Mouse (Mus musculus): ENCODE data around the gene Iffo2. TPM values are rescaled to one million over a fixed set of nuclear protein-coding genes. Genes with fewer than 3 reads are reported as not detected.

The Iffo2 gene
- total and polyA plus RNA-seq, 2 experiments from 2014 or later = 5.8 to 18.1 TPM

- Histone ChIP-seq H3K4me3 (ENCODE audit: low read depth, low read length) (no peak overlapping the region), H3K4me2 (ENCODE audit: low read depth, low read length, poor library complexity, severe bottlenecking) (no peak overlapping the region), H3K27ac (ENCODE audit: low read depth, low read length) (no peak overlapping the region), H3K9ac (replicated peaks; ENCODE audit: low read length, poor library complexity, severe bottlenecking) (no peak overlapping the region), H3K36me3 (ENCODE audit: insufficient read depth, low read length) (no peaks in the 10 kb centered on the region), H3K9me3 (ENCODE audit: low read length) (no peaks in the 10 kb centered on the region), H3K27me3 (ENCODE audit: insufficient read depth, low read length) (no peaks in the 10 kb centered on the region), H3K4me1 (ENCODE audit: insufficient read depth, low read length) (no peaks in the 10 kb centered on the region)
- TF ChIP-seq CTCF (IDR thresholded peaks at IDR 0.05) = no peak
- WGBS = 25% methylated on average over 12 of the region's 12 CpGs
- DNase-seq (ENCODE audit: low spot score) = peak; percentile 43
- peak; percentile 54; the same call in 1 of the 2 replicates for ATAC-seq (ENCODE audit: low FRiP score)
These were observed 4.9 kb downstream of the Iffo2 start for GRCm38 (mm10) chr4:139535127-139535695.

- Histone ChIP-seq H3K27me3 (ENCODE audit: insufficient read depth, low read length) (no peaks in the 10 kb centered on the region), H3K27ac (ENCODE audit: low read depth, low read length) (no peak overlapping the region), H3K9ac (replicated peaks; ENCODE audit: low read length, poor library complexity, severe bottlenecking) (no peak overlapping the region), H3K36me3 (ENCODE audit: insufficient read depth, low read length) (no peaks in the 10 kb centered on the region), H3K9me3 (ENCODE audit: low read length) (no peaks in the 10 kb centered on the region), H3K4me2 (ENCODE audit: low read depth, low read length, poor library complexity, severe bottlenecking) (no peak overlapping the region), H3K4me1 (ENCODE audit: insufficient read depth, low read length) (no peaks in the 10 kb centered on the region), H3K4me3 (ENCODE audit: low read depth, low read length) (no peak overlapping the region)
- ATAC-seq (ENCODE audit: low FRiP score) (no peak; the same call in 1 of the 2 replicates), DNase-seq (ENCODE audit: low spot score) (no peak)
- no peak for TF ChIP-seq CTCF (IDR thresholded peaks at IDR 0.05)
- WGBS = 60% methylated on average over 7 of the region's 7 CpGs
These were observed 5.4 kb downstream of the Iffo2 start for GRCm38 (mm10) chr4:139535719-139536118.

GRCm38 (mm10) chr4:139536706-139537105 lies 6.4 kb downstream of the Iffo2 start:
- no peak overlapping the region for H3K4me2 ChIP-seq (ENCODE audit: low read depth, low read length, poor library complexity, severe bottlenecking)
- H3K4me1 ChIP-seq (ENCODE audit: insufficient read depth, low read length) = no peaks in the 10 kb centered on the region
- H3K27ac ChIP-seq (ENCODE audit: low read depth, low read length) = no peak overlapping the region
- no peak for ATAC-seq (ENCODE audit: low FRiP score)
- no peak overlapping the region for H3K9ac ChIP-seq (replicated peaks; ENCODE audit: low read length, poor library complexity, severe bottlenecking)
- DNase-seq (ENCODE audit: low spot score) = peak; percentile 10
- H3K4me3 ChIP-seq (ENCODE audit: low read depth, low read length) = no peak overlapping the region
- H3K9me3 ChIP-seq (ENCODE audit: low read length) = no peaks in the 10 kb centered on the region
- 90% methylated on average over 9 of the region's 9 CpGs for WGBS
- no peak for TF ChIP-seq CTCF (IDR thresholded peaks at IDR 0.05)
- H3K36me3 ChIP-seq (ENCODE audit: insufficient read depth, low read length) = no peaks in the 10 kb centered on the region
- H3K27me3 ChIP-seq (ENCODE audit: insufficient read depth, low read length) = no peaks in the 10 kb centered on the region

- WGBS = 92% methylated on average over 7 of the region's 7 CpGs
- no peak for TF ChIP-seq CTCF (IDR thresholded peaks at IDR 0.05)
- no peaks in the 10 kb centered on the region for H3K9me3 ChIP-seq (ENCODE audit: low read length)
- no peaks in the 10 kb centered on the region for H3K4me1 ChIP-seq (ENCODE audit: insufficient read depth, low read length)
- no peak overlapping the region for H3K9ac ChIP-seq (replicated peaks; ENCODE audit: low read length, poor library complexity, severe bottlenecking)
- H3K27ac ChIP-seq (ENCODE audit: low read depth, low read length) = no peak overlapping the region
- DNase-seq (ENCODE audit: low spot score) (no peak), ATAC-seq (ENCODE audit: low FRiP score) (no peak)
- H3K27me3 ChIP-seq (ENCODE audit: insufficient read depth, low read length) = no peaks in the 10 kb centered on the region
- no peaks in the 10 kb centered on the region for H3K36me3 ChIP-seq (ENCODE audit: insufficient read depth, low read length)
- H3K4me2 ChIP-seq (ENCODE audit: low read depth, low read length, poor library complexity, severe bottlenecking) = no peak overlapping the region
- no peak overlapping the region for H3K4me3 ChIP-seq (ENCODE audit: low read depth, low read length)
These were observed 10.4 kb downstream of the Iffo2 start for GRCm38 (mm10) chr4:139540784-139541183.

DNA sequence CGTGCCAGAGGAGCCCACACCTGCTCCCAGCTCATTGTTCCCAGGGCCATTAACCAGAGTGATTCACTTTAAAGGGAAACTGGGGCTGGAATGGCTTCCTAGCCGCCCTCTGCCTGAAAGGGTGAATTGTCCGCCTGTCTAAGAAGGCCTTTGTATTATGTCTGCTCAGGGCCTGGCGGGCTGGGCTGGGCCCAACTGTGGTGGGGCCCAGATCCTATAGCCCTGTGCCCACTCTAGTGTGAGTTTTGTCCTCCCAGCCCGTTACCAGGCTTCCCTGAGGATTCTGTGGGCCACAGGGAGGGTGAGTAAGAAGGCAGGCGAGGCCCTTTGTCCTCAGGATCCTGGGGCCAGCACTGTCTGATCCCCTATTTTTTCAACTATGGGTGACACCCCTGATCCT lies 15.4 kb downstream of the Iffo2 start:
- Histone ChIP-seq H3K9me3 (ENCODE audit: low read length) (no peaks in the 10 kb centered on the region), H3K27ac (ENCODE audit: low read depth, low read length) (no peak overlapping the region), H3K4me1 (ENCODE audit: insufficient read depth, low read length) (no peaks in the 10 kb centered on the region), H3K4me3 (ENCODE audit: low read depth, low read length) (no peak overlapping the region), H3K27me3 (ENCODE audit: insufficient read depth, low read length) (no peaks in the 10 kb centered on the region), H3K9ac (replicated peaks; ENCODE audit: low read length, poor library complexity, severe bottlenecking) (no peak overlapping the region), H3K36me3 (ENCODE audit: insufficient read depth, low read length) (no peaks in the 10 kb centered on the region), H3K4me2 (ENCODE audit: low read depth, low read length, poor library complexity, severe bottlenecking) (no peak overlapping the region)
- DNase-seq (ENCODE audit: low spot score) (no peak), ATAC-seq (ENCODE audit: low FRiP score) (no peak)
- no peak for TF ChIP-seq CTCF (IDR thresholded peaks at IDR 0.05)
- WGBS = 52% methylated on average over 6 of the region's 6 CpGs

DNA sequence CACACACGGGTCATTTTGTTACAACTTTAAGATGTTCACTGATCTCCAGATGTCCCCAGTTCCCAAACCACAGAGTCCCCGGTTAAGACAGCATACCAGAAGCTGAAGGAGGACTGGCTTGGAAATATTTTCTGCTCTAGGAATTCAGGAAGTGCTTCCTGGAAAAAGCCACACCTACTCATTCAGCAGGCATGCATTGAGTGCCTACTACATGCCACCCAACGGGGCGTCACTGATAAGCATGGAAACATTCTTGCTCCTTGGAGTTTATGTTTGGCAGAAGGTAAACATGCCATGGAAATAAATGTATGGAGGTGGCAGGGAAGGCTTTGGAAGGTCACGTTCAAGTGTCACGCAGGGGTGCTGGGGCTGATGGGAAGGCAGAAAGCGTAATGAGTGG lies 19.1 kb downstream of the Iffo2 start:
- H3K36me3 ChIP-seq (ENCODE audit: insufficient read depth, low read length) = no peaks in the 10 kb centered on the region
- no peaks in the 10 kb centered on the region for H3K27me3 ChIP-seq (ENCODE audit: insufficient read depth, low read length)
- H3K4me1 ChIP-seq (ENCODE audit: insufficient read depth, low read length) = no peaks in the 10 kb centered on the region
- no peak for DNase-seq (ENCODE audit: low spot score)
- no peak for ATAC-seq (ENCODE audit: low FRiP score)
- H3K9ac ChIP-seq (replicated peaks; ENCODE audit: low read length, poor library complexity, severe bottlenecking) = no peak overlapping the region
- no peaks in the 10 kb centered on the region for H3K9me3 ChIP-seq (ENCODE audit: low read length)
- WGBS = 88% methylated on average over 7 of the region's 7 CpGs
- no peak overlapping the region for H3K4me3 ChIP-seq (ENCODE audit: low read depth, low read length)
- no peak overlapping the region for H3K4me2 ChIP-seq (ENCODE audit: low read depth, low read length, poor library complexity, severe bottlenecking)
- no peak overlapping the region for H3K27ac ChIP-seq (ENCODE audit: low read depth, low read length)
- TF ChIP-seq CTCF (IDR thresholded peaks at IDR 0.05) = no peak

Data from midbrain, postnatal 0 days (tissue).